Mouse (Mus musculus) liver, adult (tissue): ENCODE data around the gene Tas2r143.

Experiments
- GATA4 ChIP-seq: IDR thresholded peaks from 2 replicates; pipeline ENCODE4 v1.6.1; 2014; ENCODE audit warnings: mild to moderate bottlenecking, low read length; ENCODE audit not compliant: insufficient replicate concordance

The Tas2r143 gene

GRCm38 (mm10) chr6:42424472-42424871, 24.4 kb downstream of the Tas2r143 start:
- TF ChIP-seq GATA4 = no peak

DNA sequence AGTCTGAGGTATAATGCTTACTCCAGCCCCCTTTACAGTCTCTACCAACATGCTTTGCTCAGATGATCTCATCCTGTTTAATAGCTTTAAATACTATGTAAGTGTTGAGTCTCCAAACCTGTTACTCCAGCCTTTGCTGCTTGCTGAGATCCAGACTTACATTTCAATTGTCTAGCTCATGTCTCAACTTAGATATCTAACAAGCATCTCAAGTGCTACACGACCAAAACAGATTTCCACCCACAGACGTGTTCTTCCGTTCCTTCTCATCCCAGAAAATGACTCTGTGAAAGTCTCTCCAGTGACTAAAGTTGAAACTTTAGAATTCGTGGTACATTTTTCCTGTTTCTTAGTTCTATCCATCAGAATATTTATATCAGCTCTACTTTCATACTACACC, 26.3 kb downstream of the Tas2r143 start:
- no peak for TF ChIP-seq GATA4

DNA sequence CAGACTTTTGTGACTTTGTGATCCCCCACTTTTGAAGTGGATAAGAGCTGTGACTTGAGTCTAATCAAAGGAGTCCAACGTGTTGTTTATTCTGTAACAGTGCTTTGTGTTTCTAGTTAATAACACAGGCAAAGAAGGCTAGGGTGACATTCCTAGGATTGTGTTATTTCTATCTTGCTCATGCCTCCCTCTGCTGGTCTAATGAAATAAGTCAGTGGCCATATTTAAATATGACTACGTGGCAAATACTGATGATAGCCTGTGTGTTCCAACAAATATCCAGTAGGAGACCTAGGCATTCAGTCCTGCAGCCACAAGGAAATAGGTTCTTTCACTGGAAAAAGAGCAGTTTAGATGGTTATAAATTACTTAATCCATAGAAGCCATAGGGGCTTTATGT, 33.5 kb downstream of the Tas2r143 start:
- no peak for TF ChIP-seq GATA4

DNA sequence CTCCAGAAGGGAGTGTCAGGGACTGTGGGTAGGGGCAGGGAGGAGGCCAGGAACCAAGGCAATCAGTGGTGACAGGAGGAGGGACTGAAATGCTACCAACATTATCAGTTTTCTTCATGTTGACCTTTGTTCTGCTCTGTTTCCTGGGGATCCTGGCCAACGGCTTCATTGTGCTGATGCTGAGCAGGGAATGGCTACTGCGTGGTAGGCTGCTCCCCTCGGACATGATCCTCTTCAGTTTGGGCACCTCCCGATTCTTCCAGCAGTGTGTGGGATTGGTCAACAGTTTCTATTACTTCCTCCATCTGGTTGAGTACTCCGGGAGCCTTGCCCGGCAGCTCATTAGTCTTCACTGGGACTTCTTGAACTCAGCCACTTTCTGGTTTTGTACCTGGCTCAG, 34.4 kb downstream of the Tas2r143 start, which contains the start of gene Tas2r126:
Tas2r126 (plus strand) TSS at position 90 of the 400 bp plus-strand sequence.
- TF ChIP-seq GATA4 = no peak

GRCm38 (mm10) chr6:42435490-42435889, 35.5 kb downstream of the Tas2r143 start:
- no peak for TF ChIP-seq GATA4

- no peak for TF ChIP-seq GATA4
Observed at GRCm38 (mm10) chr6:42441395-42441794, 41.4 kb downstream of the Tas2r143 start.

GRCm38 (mm10) chr6:42444491-42444890, 44.5 kb downstream of the Tas2r143 start:
- TF ChIP-seq GATA4 = no peak

- TF ChIP-seq GATA4 = no peak
Observed at GRCm38 (mm10) chr6:42447381-42447780, 47.3 kb downstream of the Tas2r143 start.
